Mouse (Mus musculus): Measurements from ENCODE around the gene Vmn2r3.
"Not testable (repeated sequence)": the region's sequence is repeated elsewhere in the genome, so short reads cannot be mapped to it uniquely, and the experiment has no call there.

The Vmn2r3 gene

GRCm38 (mm10) chr3:64289609-64290008 is at the start of gene Vmn2r3:
Gene Vmn2r3 (minus strand): TSS chr3:64289709.
- no peak for DNase-seq

GRCm38 (mm10) chr3:64332548-64332947 is 43.0 kb upstream of the Vmn2r3 start:
- DNase-seq = no peak

- no peak for DNase-seq
Measured at GRCm38 (mm10) chr3:64321824-64322223, 32.3 kb upstream of the Vmn2r3 start.

- DNase-seq = no peak
Measured at GRCm38 (mm10) chr3:64306799-64307198, 17.3 kb upstream of the Vmn2r3 start.

GRCm38 (mm10) chr3:64265762-64266112 is 23.8 kb downstream of the Vmn2r3 start:
- no peak for DNase-seq

- not testable (repeated sequence) for DNase-seq
Measured at GRCm38 (mm10) chr3:64265056-64265761, 24.3 kb downstream of the Vmn2r3 start.

- no peak for DNase-seq
Measured at GRCm38 (mm10) chr3:64259582-64259981, 29.9 kb downstream of the Vmn2r3 start.

- no peak for DNase-seq
Measured at GRCm38 (mm10) chr3:64251646-64252045, 37.9 kb downstream of the Vmn2r3 start.

GRCm38 (mm10) chr3:64250461-64250860 is 39.0 kb downstream of the Vmn2r3 start:
- DNase-seq = not testable (repeated sequence)

GRCm38 (mm10) chr3:64235459-64235858 is 54.0 kb downstream of the Vmn2r3 start:
- not testable (repeated sequence) for DNase-seq

- DNase-seq = not testable (repeated sequence)
Measured at GRCm38 (mm10) chr3:64233655-64234054, 55.9 kb downstream of the Vmn2r3 start.

GRCm38 (mm10) chr3:64227243-64227642 is 62.3 kb downstream of the Vmn2r3 start:
- no peak for DNase-seq

All from liver (tissue).